Mouse (Mus musculus): ENCODE measurements around the gene Alg9.
A peak's percentile ranks its signal among the peaks of the same experiment; 100 is the strongest.

The Alg9 gene

GRCm38 (mm10) chr9:50852634-50853349, 78.0 kb downstream of the Alg9 start:
- DNase-seq (ENCODE audit: low spot score) = no peak

- no peak for DNase-seq (ENCODE audit: low spot score)
Observed at GRCm38 (mm10) chr9:50854376-50854775, 79.6 kb downstream of the Alg9 start.

- no peak for DNase-seq (ENCODE audit: low spot score)
Observed at GRCm38 (mm10) chr9:50855133-50855766, 80.4 kb downstream of the Alg9 start.

- DNase-seq (ENCODE audit: low spot score) = no peak
Observed at GRCm38 (mm10) chr9:50855780-50856179, 81.0 kb downstream of the Alg9 start.

GRCm38 (mm10) chr9:50856341-50857081, 81.7 kb downstream of the Alg9 start:
- DNase-seq (ENCODE audit: low spot score) = peak; percentile 88

GRCm38 (mm10) chr9:50857082-50857641, 82.3 kb downstream of the Alg9 start:
- DNase-seq (ENCODE audit: low spot score) = peak; percentile 18

- no peak for DNase-seq (ENCODE audit: low spot score)
Observed at GRCm38 (mm10) chr9:50858681-50859080, 83.9 kb downstream of the Alg9 start.

GRCm38 (mm10) chr9:50861119-50861839, 86.5 kb downstream of the Alg9 start:
- no peak for DNase-seq (ENCODE audit: low spot score)

GRCm38 (mm10) chr9:50863824-50864223, 89.0 kb downstream of the Alg9 start:
- no peak for DNase-seq (ENCODE audit: low spot score)

GRCm38 (mm10) chr9:50864877-50865276, 90.1 kb downstream of the Alg9 start:
- no peak for DNase-seq (ENCODE audit: low spot score)

GRCm38 (mm10) chr9:50865803-50866202, 91.0 kb downstream of the Alg9 start:
- DNase-seq (ENCODE audit: low spot score) = no peak

GRCm38 (mm10) chr9:50867015-50867414, 92.2 kb downstream of the Alg9 start:
- DNase-seq (ENCODE audit: low spot score) = no peak

GRCm38 (mm10) chr9:50868182-50868581, 93.4 kb downstream of the Alg9 start:
- no peak for DNase-seq (ENCODE audit: low spot score)

GRCm38 (mm10) chr9:50873210-50873609, 98.4 kb downstream of the Alg9 start:
- DNase-seq (ENCODE audit: low spot score) = no peak

GRCm38 (mm10) chr9:50874031-50874430, 99.2 kb downstream of the Alg9 start:
- no peak for DNase-seq (ENCODE audit: low spot score)

GRCm38 (mm10) chr9:50875470-50875869, 100.7 kb downstream of the Alg9 start:
- DNase-seq (ENCODE audit: low spot score) = no peak

- no peak for DNase-seq (ENCODE audit: low spot score)
Observed at GRCm38 (mm10) chr9:50876287-50876686, 101.5 kb downstream of the Alg9 start.

GRCm38 (mm10) chr9:50877431-50877830, 102.6 kb downstream of the Alg9 start:
- DNase-seq (ENCODE audit: low spot score) = no peak

GRCm38 (mm10) chr9:50882183-50882582, 107.4 kb downstream of the Alg9 start:
- DNase-seq (ENCODE audit: low spot score) = no peak

GRCm38 (mm10) chr9:50884093-50884492, 109.3 kb downstream of the Alg9 start:
- DNase-seq (ENCODE audit: low spot score) = no peak

- peak; percentile 44 for DNase-seq (ENCODE audit: low spot score)
Observed at GRCm38 (mm10) chr9:50884741-50885599, 110.2 kb downstream of the Alg9 start.
